Mouse (Mus musculus) R1 (cell line): Measurements from ENCODE around the gene Map2k4.

ENCODE experiments used
- DNase-seq: peaks from one replicate; pipeline ENCODE4 v3.0.0-alpha.2; 2018; ENCODE audit warnings: low read depth, low spot score

The Map2k4 gene

DNA sequence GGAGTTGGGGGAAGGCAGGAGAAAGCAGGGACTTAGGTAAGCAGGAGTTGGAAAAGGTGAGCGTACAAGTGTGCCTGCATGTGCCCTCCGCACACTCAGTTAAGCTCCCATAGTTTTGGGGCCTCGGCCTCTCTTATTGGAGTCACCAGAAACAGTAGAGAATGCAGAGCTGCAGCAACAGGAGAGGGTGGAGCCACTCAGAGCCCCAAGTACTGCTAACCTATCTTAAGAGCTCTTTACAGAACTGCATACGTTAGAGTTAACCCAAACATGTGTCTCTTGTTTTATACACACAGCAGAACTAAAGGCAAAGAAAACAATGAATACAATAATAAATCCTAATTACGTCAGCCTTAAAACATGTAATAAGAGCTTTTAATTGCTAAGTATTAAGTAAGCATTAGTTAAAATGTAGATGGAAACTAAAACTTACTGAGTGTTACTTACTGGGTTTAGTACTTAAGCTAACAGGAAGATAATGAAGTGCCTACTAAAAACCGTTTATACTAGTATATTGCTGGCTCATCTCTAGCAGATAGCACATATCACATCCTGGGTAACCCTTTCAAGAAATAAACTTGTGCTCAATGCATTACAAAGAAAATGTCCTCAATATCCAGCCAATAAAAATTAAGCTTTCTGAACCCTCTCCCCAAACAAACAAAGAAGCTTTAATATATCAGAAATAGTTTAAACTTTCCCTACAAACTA is 14.0 kb downstream of the Map2k4 start:
- no peak for DNase-seq

GRCm38 (mm10) chr11:65773535-65773934 is 14.6 kb downstream of the Map2k4 start:
- no peak for DNase-seq

- no peak for DNase-seq
These were observed 16.6 kb downstream of the Map2k4 start for GRCm38 (mm10) chr11:65771546-65771945.

DNA sequence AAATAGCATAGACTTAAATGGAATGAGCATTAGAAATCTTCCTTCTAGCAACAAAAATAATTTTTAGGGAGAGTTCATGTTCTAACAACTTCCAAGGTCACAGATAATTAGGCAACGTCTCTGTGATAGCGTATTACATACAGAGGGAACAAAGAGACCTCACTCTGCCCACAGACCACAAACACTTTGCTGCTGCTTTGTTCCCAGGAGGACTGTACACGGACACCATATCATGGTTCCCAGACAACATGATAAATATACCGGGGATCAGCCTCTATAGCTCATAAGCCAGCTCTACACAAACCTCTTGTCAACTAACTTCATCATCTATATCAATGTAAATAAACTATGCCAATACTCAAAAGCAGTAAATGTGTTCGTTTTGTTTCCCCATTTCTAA is 18.1 kb downstream of the Map2k4 start:
- no peak for DNase-seq

- no peak for DNase-seq
These were observed 19.7 kb downstream of the Map2k4 start for GRCm38 (mm10) chr11:65768445-65768844.

DNA sequence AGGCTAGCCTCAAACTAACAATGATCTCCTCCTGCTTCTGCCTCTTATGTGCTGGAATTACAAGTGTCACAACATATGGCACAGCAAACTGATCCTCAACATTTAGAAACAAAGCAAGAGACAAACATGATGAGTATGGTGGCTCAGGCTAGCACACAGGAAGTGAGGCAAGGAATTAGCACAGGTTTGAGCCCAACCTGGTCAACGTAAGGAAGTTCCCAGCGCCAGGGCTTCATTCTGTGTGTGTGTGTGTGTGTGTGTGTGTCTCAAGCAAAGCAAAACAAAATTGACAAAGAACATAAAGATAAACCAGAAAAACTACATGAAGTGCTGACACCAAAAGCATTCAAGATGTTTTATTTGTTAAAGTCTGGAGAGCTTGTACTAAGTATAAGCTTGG is 27.2 kb downstream of the Map2k4 start:
- no peak for DNase-seq

DNA sequence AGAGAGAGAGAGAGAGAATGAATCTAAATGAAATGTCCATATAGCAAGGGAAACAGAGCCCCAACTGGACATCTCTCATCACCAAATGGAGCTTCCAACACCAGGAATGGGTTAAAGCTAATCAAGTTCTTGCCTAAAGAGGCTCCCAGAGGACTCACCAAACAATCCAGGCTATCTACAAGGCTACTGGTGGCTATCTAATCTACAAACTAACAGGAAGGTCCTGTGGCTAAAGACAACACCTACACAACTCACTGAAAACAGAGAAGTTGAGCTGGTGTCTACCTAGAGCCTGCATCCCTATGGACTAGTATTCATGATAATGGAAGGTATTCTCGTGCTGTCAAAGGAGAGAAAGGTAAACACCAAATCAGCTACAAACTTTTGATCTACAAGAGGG is 28.7 kb downstream of the Map2k4 start:
- DNase-seq, result no peak

GRCm38 (mm10) chr11:65754161-65754560 is 33.9 kb downstream of the Map2k4 start:
- DNase-seq, result no peak

DNA sequence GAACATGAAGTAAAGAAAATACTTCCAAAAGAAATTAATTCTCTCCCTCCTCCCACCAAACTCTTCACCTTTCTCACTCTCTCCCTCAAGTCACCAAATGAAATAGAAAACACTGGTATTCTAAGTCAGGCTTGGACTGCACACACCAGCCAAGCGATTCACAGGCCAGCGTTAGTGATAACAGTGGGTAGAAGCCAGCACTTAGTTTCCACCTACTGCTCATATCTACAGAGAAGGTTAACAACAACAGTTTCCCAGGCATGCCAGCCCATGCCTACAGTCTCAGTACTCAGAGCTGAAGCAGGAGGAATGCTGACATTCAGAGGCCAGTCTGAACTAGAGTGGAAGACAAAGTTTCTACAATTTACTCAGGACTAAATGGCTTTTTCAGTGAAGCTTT is 34.5 kb downstream of the Map2k4 start:
- no peak for DNase-seq

- DNase-seq, result no peak
These were observed 37.6 kb downstream of the Map2k4 start for GRCm38 (mm10) chr11:65750546-65750945.

GRCm38 (mm10) chr11:65747433-65747832 is 40.7 kb downstream of the Map2k4 start:
- no peak for DNase-seq

DNA sequence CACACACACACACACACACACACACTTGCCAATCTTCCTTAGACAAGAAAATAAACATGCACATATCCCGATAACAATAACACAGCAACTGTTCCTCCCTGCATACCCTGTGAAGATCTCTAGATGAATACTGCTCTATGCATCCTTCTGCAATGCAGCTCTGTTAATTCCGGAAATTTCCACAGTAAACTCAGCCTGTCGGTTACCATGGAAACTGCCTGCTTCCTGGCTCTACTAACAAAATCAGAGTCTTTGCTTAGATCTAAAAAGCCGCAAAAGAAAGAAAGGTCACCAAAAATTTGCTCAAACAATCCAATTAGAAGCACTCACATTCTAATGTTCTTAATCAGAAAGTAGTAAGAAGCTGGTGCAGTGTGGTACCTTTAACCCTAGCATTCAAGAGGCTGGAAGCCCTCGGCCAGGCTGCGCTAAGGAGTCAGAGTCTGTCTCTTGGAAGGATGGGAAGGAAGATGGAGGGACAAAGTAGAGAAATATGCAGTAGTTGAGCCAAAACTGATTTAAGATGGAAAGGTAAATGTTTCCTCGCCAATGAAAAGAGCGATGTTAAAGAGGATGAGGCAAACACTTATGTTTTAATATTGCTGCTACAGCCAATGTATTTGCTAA is 42.3 kb downstream of the Map2k4 start:
- peak; percentile 50 for DNase-seq

DNA sequence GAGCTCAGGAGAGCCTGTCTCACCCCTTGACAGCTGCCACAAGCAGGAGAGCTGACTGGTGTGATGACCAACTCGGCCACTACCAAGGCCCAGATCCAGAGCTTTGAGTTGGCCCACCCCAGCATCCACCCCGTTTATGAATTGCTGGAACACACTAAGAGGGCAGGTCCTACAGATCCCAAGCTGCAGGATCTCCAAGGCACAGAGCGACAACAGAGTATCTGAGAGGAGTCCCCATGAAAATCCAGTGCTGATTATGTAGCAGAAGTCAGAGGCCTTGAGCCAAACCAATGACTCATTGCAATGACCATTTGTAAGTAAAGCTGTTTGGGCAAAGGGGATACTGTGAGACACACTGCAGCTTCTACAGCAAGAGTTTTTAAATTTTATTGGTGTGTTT is 44.2 kb downstream of the Map2k4 start:
- DNase-seq, result no peak

- DNase-seq, result no peak
These were observed 47.3 kb downstream of the Map2k4 start for GRCm38 (mm10) chr11:65740811-65741210.

- no peak for DNase-seq
These were observed 47.7 kb downstream of the Map2k4 start for GRCm38 (mm10) chr11:65740390-65740789.

DNA sequence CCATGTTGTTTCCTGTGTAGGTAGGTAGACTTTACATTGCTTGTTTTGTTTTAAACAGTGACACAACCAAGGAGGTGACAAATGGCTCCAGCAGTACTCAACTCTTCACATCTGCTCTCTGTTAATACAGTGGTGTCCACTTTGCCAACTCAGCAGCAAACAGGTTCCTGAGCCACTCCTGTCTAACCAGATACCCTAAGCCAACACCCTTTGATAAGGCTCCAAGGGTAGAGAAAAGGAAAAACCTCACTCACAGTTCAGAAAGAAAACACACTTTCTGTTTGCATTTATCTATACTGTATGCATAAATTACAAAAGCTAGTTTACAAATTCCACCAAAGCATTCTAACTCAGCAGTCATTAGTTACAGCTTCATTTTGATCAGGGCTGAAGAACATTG is 48.2 kb downstream of the Map2k4 start:
- no peak for DNase-seq

- no peak for DNase-seq
These were observed 53.4 kb downstream of the Map2k4 start for GRCm38 (mm10) chr11:65734656-65735055.

DNA sequence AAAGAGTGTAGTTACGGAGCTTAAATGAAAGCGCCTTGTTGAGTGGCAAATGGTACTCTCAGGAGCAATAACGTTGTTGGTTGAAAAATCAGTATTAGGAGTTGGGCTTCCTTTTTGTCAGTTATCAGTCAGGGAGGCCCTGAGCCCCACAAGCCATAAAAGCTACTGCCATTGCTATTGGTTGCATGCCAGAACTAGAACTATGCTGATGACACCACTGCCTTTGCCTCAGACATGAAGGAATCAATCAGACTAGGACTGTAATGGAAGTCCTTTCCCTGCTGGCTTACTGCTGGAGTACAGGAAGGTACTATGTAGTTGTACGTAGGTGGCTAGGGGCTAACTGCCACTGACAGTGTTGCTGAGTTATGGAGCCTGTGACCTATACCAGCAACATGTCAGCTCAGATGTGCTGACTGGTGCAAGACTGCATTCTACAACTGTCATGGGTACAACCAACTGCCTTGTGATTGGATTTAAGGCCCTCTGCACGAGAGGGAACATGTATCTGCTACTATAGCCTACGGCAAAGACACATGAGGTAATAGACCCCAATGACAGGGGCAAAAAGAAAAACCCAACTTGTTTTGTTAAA is 58.4 kb downstream of the Map2k4 start:
- DNase-seq, result no peak

- DNase-seq, result no peak
These were observed 59.2 kb downstream of the Map2k4 start for GRCm38 (mm10) chr11:65728906-65729305.

GRCm38 (mm10) chr11:65723715-65724114 is 64.4 kb downstream of the Map2k4 start:
- DNase-seq, result no peak

- no peak for DNase-seq
These were observed 66.5 kb downstream of the Map2k4 start for GRCm38 (mm10) chr11:65721615-65722014.

GRCm38 (mm10) chr11:65719960-65720359 is 68.1 kb downstream of the Map2k4 start:
- no peak for DNase-seq

DNA sequence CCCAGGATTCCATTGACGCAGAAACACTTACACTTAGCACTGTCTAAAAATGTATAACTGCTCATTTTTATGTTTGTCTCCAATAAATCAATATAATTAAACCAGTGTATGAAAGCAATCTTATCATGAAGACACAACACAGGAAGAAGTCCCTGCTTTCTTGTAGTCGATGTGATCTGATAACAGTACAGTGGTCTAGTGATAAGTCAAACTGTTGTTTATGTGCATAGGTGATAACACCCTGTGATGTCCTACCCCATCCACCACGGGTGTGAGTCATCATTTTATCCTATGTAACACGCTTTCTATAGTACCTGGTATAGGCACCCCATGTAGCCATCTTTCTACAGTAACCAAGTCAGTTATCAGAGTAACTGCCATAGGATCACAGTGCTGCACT is 74.3 kb downstream of the Map2k4 start:
- DNase-seq, result no peak
